Mouse (Mus musculus): Measurements from ENCODE around the gene Alg14.

Gene Alg14

GRCm38 (mm10) chr3:121405101-121405500 lies 113.5 kb downstream of the Alg14 start:
- DNase-seq (ENCODE audit: low spot score) = no peak

- DNase-seq (ENCODE audit: low spot score) = no peak
Measured at GRCm38 (mm10) chr3:121407417-121407816, 115.8 kb downstream of the Alg14 start.

DNA sequence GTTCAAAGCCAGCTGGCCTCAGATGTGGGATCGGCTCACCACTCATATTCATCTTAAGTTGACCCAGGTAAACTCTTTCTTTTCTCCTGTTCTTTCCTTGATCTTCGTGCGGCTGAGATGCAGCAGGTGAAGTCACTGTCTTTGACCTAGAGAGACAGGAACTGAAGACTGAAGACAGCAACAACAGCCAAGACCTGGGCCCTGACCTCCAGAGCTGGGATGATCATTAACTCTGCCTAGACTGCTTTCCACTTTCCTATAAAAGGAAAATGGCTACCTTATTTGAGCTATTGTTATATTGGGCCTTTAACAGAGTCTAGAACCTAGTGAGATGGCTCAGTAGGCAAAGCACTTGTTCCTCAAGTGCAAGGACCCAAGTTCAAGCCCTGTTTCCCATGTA lies 116.8 kb downstream of the Alg14 start:
- DNase-seq (ENCODE audit: low spot score) = no peak

- no peak for DNase-seq (ENCODE audit: low spot score)
Measured at GRCm38 (mm10) chr3:121411450-121411849, 119.9 kb downstream of the Alg14 start.
